Comparison of ENCODE assay signal across 9 mouse cellular contexts in genomic region chr14:78850666-78851065, GRCm38 (mm10). TPM values are rescaled to one million over a fixed set of nuclear protein-coding genes. Genes with fewer than 3 reads are reported as not detected.
DNase-seq lines count a peak whose midpoint lies in the region; ATAC-seq lines count a peak whose summit lies in the region.
"Had no signal": no experiment of that assay in that cellular context is flagged by ENCODE, and none has a peak within 500 bp of the region (broad histone marks: within the 10 kb centered on the region; RNA-seq: fewer than 3 reads in every experiment).

No protein-coding gene starts in this region.

- H3K27ac ChIP-seq in brown adipose tissue, adult 24 weeks (replicated peaks; ENCODE audit: low read depth, low read length) = peak overlapping the region; percentile 94
- no peak overlapping the region for H3K27ac ChIP-seq in intestine, embryonic 15.5 days
- peak overlapping the region; percentile 45; the same call in 1 of the 2 replicates for H3K27ac ChIP-seq in liver, embryonic 15.5 days (replicated peaks)

- H3K4me3 ChIP-seq in brown adipose tissue, adult 24 weeks (ENCODE audit: insufficient read depth, low read depth, low read length) = peak overlapping the region; percentile 42
- no peak overlapping the region for H3K4me3 ChIP-seq in intestine, embryonic 15.5 days (replicated peaks)
- H3K4me3 ChIP-seq in liver, embryonic 15.5 days (replicated peaks) = no peak overlapping the region

- no peaks in the 10 kb centered on the region for H3K36me3 ChIP-seq in intestine, embryonic 15.5 days
- no peaks in the 10 kb centered on the region for H3K36me3 ChIP-seq in liver, embryonic 15.5 days (replicated peaks)

- peaks cover 3% of the 10 kb centered on the region; the same call in 1 of the 2 replicates for H3K4me1 ChIP-seq in brown adipose tissue, adult 24 weeks (ENCODE audit: control insufficient read depth, insufficient read depth, insufficient read length, low read length)
- H3K4me1 ChIP-seq in intestine, embryonic 15.5 days (replicated peaks) = peaks cover 12% of the 10 kb centered on the region
- H3K4me1 ChIP-seq in liver, embryonic 15.5 days (replicated peaks) = peaks cover 29% of the 10 kb centered on the region

- WGBS in intestine, embryonic 15.5 days = 22% methylated on average over 8 of the region's 8 CpGs
- WGBS in liver, embryonic 15.5 days (ENCODE audit: insufficient replicate concordance) = 59% methylated on average over 8 of the region's 8 CpGs

- no peaks in the 10 kb centered on the region for H3K27me3 ChIP-seq in intestine, embryonic 15.5 days (replicated peaks)
- no peaks in the 10 kb centered on the region for H3K27me3 ChIP-seq in liver, embryonic 15.5 days
- H3K27me3 ChIP-seq: Patski had no signal

- peak; percentile 57 for ATAC-seq in intestine, embryonic 15.5 days
- ATAC-seq in liver, embryonic 15.5 days (ENCODE audit: insufficient read depth) = peak; percentile 70
- ATAC-seq: Patski had no signal

- H3K9ac ChIP-seq in intestine, embryonic 15.5 days = no peak overlapping the region
- H3K9ac ChIP-seq in liver, embryonic 15.5 days = no peak overlapping the region

- 0 out of 2 replicates have a peak overlapping the region, but pooled peaks have one; percentile 18 for H3K4me2 ChIP-seq in intestine, embryonic 15.5 days (replicated peaks)
- peak overlapping the region; percentile 27 for H3K4me2 ChIP-seq in liver, embryonic 15.5 days

- H3K9me3 ChIP-seq in intestine, embryonic 15.5 days = no peaks in the 10 kb centered on the region
- H3K9me3 ChIP-seq in liver, embryonic 15.5 days (replicated peaks) = no peaks in the 10 kb centered on the region

- peak; percentile 19 for DNase-seq in Muller cell, postnatal 12 days (ENCODE audit: inconsistent ontology term)
- no peak for DNase-seq in urinary bladder, postnatal 4 days (ENCODE audit: low spot score in 2 of 2)
- DNase-seq in cerebellum, adult 9-10 months = no peak
- DNase-seq in cerebellum, postnatal 4 days (ENCODE audit: low spot score in 2 of 2) = no peak
- no peak for DNase-seq in cerebellum, adult 11 months

RNA-seq across cellular contexts. Expression of gene Vwa8, which starts 1.8 kb away (rescaled TPM):
- 148 and 195 TPM in 2 replicates for polyA plus RNA-seq in brown adipose tissue, adult 24 weeks (2012; ENCODE audit: insufficient read depth, insufficient read length, missing spikeins)
- 13.5 and 13.8 TPM in 2 replicates for polyA plus RNA-seq in intestine, embryonic 15.5 days (2015; fragmentation: Nextera tagmentation; extraction: Ambion mirVana)
- polyA plus RNA-seq in liver, embryonic 15.5 days (2015; fragmentation: Nextera tagmentation; extraction: Ambion mirVana) = 7.9 and 8.2 TPM in 2 replicates

Comparison
In these comparisons a context has a peak if more than half of its experiments do, and no peak if none do; other contexts are left out.
1. RNA of gene Vwa8, which starts 1.8 kb away (polyA plus RNA-seq): 148 to 195 TPM in brown adipose tissue, adult 24 weeks; 13.5 to 13.8 TPM in intestine, embryonic 15.5 days and 7.9 to 8.2 TPM in liver, embryonic 15.5 days; every median in the first group is over 10 times any median in the second.